Mouse (Mus musculus) urinary bladder, postnatal 14 days (tissue): ENCODE data around the gene Fggy.
A peak's percentile ranks its signal among the peaks of the same experiment; 100 is the strongest.

Experiments
- DNase-seq: peaks from one replicate; pipeline ENCODE4 v3.0.0; 2021; ENCODE audit warnings: low spot score

Gene Fggy

GRCm38 (mm10) chr4:95557333-95557956, at the start of gene Fggy:
Gene Fggy, plus strand, starts transcription at chr4:95557507.
- peak; percentile 98 for DNase-seq

- no peak for DNase-seq
Measured at GRCm38 (mm10) chr4:95507946-95508311, 49.4 kb upstream of the Fggy start.

GRCm38 (mm10) chr4:95518382-95518781, 38.9 kb upstream of the Fggy start:
- no peak for DNase-seq

- DNase-seq = no peak
Measured at GRCm38 (mm10) chr4:95519975-95520642, 37.2 kb upstream of the Fggy start.

GRCm38 (mm10) chr4:95520643-95521032, 36.7 kb upstream of the Fggy start:
- DNase-seq = no peak

- DNase-seq = no peak
Measured at GRCm38 (mm10) chr4:95526588-95526987, 30.7 kb upstream of the Fggy start.

GRCm38 (mm10) chr4:95530757-95531156, 26.6 kb upstream of the Fggy start:
- no peak for DNase-seq

GRCm38 (mm10) chr4:95533946-95534345, 23.4 kb upstream of the Fggy start:
- DNase-seq = no peak

- DNase-seq = no peak
Measured at GRCm38 (mm10) chr4:95541382-95542038, 15.8 kb upstream of the Fggy start.

- DNase-seq = no peak
Measured at GRCm38 (mm10) chr4:95542039-95542790, 15.1 kb upstream of the Fggy start.

GRCm38 (mm10) chr4:95543529-95543928, 13.8 kb upstream of the Fggy start:
- no peak for DNase-seq

GRCm38 (mm10) chr4:95556663-95557332, 509 bp upstream of the Fggy start:
- DNase-seq = no peak

GRCm38 (mm10) chr4:95558271-95558888, 1.1 kb downstream of the Fggy start:
- DNase-seq = peak; percentile 52

- no peak for DNase-seq
Measured at GRCm38 (mm10) chr4:95571621-95572020, 14.3 kb downstream of the Fggy start.

- DNase-seq = no peak
Measured at GRCm38 (mm10) chr4:95573704-95574103, 16.4 kb downstream of the Fggy start.

GRCm38 (mm10) chr4:95575411-95575911, 18.2 kb downstream of the Fggy start:
- DNase-seq = no peak

GRCm38 (mm10) chr4:95579183-95579582, 21.9 kb downstream of the Fggy start:
- DNase-seq = no peak

- no peak for DNase-seq
Measured at GRCm38 (mm10) chr4:95584107-95584762, 26.9 kb downstream of the Fggy start.

- no peak for DNase-seq
Measured at GRCm38 (mm10) chr4:95586274-95587001, 29.1 kb downstream of the Fggy start.

- no peak for DNase-seq
Measured at GRCm38 (mm10) chr4:95588722-95589283, 31.5 kb downstream of the Fggy start.
